Mouse (Mus musculus): Measurements from ENCODE around the gene Tuba1c. TPM values are rescaled to one million over a fixed set of nuclear protein-coding genes. Genes with fewer than 3 reads are reported as not detected.

The Tuba1c gene
- polyA plus RNA-seq, 1 experiment from 2014 or later, result 130 TPM

DNA sequence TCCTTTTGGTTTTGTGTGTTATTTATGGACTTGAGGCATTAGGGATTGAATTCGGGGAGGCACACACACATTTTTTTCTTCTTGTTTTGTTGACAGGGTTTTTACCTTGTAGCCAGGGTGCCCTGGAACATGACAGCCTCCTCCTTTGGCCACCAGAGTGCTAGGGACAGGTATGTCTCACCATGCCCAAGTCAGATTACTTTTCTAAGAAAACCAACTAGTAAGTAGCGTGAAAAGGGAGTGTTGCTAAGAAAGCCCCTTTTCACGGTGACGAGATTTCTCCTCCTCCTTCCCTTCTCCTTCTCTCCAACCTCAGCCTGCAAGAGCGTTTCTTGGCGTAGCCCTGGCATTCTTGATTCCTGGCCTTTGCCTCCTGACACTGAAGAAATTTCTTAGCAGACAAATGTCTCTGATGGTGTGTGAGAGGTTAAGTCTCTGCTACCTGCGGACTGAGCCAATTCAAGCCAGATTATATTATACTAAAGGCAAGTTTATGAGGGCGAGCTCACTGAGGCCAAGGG is 42.0 kb upstream of the Tuba1c start:
- Histone ChIP-seq H3K9ac (ENCODE audit: low read length) (peak overlapping the region; percentile 57), H3K27me3 (ENCODE audit: control insufficient read depth, insufficient read depth, low read length) (no peaks in the 10 kb centered on the region), H3K36me3 (ENCODE audit: control insufficient read depth, insufficient read depth) (no peaks in the 10 kb centered on the region), H3K4me3 (ENCODE audit: low read length) (no peak overlapping the region), H3K4me2 (ENCODE audit: low read depth, low read length) (no peak overlapping the region), H3K27ac (ENCODE audit: low read length) (peak overlapping the region; percentile 96), H3K9me3 (replicated peaks; ENCODE audit: control insufficient read depth, low read length) (no peaks in the 10 kb centered on the region), H3K4me1 (ENCODE audit: control insufficient read depth, insufficient read depth, low read length) (peaks cover 49% of the 10 kb centered on the region)
- no peak for ATAC-seq (replicated peaks; ENCODE audit: extremely low read depth, insufficient read depth, low FRiP score)
- WGBS, result 57% methylated on average over 8 of the region's 8 CpGs

DNA sequence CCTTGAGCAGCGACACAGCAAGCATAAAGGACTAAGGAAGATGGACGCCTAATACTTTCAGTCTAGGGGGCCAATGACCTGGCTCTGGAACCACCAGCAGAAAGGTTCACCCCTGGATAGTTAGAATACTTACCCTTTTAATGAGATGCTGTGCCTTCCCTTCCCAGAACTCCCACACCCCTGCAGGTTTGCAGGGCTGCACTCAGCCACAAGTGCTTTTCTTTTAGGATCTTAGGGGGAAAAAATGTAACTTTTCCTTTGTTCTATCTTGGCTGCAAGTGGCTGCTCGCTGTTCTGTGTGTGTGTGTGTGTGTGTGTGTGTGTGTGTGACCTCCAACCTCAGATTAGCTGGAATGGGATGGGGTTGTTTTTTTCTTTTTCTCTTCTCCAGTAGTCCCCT is 40.9 kb upstream of the Tuba1c start:
- Histone ChIP-seq H3K36me3 (ENCODE audit: control insufficient read depth, insufficient read depth) (no peaks in the 10 kb centered on the region), H3K4me1 (ENCODE audit: control insufficient read depth, insufficient read depth, low read length) (peaks cover 44% of the 10 kb centered on the region), H3K27ac (ENCODE audit: low read length) (no peak overlapping the region), H3K4me3 (ENCODE audit: low read length) (no peak overlapping the region), H3K27me3 (ENCODE audit: control insufficient read depth, insufficient read depth, low read length) (no peaks in the 10 kb centered on the region), H3K9ac (ENCODE audit: low read length) (no peak overlapping the region), H3K9me3 (replicated peaks; ENCODE audit: control insufficient read depth, low read length) (no peaks in the 10 kb centered on the region), H3K4me2 (ENCODE audit: low read depth, low read length) (no peak overlapping the region)
- 73% methylated on average over 3 of the region's 3 CpGs for WGBS
- no peak for ATAC-seq (replicated peaks; ENCODE audit: extremely low read depth, insufficient read depth, low FRiP score)

DNA sequence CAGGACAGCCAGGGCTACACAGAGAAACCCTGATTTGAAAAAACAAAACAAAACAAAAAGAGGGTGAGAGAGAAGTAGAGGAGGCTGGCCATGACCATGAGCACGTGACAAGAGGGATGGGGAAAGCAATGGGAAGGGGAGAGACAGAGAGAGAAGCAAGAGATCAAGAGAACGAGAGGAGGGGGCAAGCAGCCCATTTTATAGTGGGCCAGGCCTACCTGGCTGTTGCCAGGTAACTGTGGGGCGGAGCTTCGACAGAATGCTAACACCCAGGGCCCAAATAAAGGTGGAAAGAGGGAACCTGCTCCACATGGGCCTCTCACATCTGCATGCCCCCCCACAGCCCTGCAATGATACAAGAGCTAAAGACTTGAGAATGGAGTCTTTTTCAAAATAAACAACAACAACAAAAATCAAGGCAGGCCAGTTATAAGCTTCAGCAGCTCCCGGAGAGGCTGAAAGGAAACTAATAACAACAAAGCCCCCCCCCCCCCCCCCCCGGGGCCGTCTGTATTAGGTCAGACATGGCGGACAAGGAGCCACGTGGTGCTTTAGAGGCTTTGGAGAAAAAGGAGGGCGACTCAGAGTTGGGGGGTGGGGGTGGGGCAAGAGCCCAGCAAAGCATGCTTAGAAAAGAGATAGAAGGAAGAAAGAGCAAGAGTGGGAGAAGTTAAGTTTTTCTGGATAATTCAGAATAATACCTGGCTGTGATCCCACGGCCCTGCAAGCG is 39.8 kb upstream of the Tuba1c start:
- Histone ChIP-seq H3K27ac (ENCODE audit: low read length) (no peak overlapping the region), H3K9ac (ENCODE audit: low read length) (no peak overlapping the region)

GRCm38 (mm10) chr15:98990669-98991539 is 38.8 kb upstream of the Tuba1c start:
- H3K36me3 ChIP-seq (ENCODE audit: control insufficient read depth, insufficient read depth), result no peaks in the 10 kb centered on the region
- H3K4me3 ChIP-seq (ENCODE audit: low read length), result no peak overlapping the region
- H3K4me2 ChIP-seq (ENCODE audit: low read depth, low read length), result no peak overlapping the region; the same call in 1 of the 2 replicates
- peak overlapping the region; percentile 39 for H3K9ac ChIP-seq (ENCODE audit: low read length)
- H3K27ac ChIP-seq (ENCODE audit: low read length), result peak overlapping the region; percentile 37; the same call in 1 of the 2 replicates
- peaks cover 39% of the 10 kb centered on the region for H3K4me1 ChIP-seq (ENCODE audit: control insufficient read depth, insufficient read depth, low read length)
- H3K9me3 ChIP-seq (replicated peaks; ENCODE audit: control insufficient read depth, low read length), result no peaks in the 10 kb centered on the region
- 35% methylated on average over 15 of the region's 15 CpGs for WGBS
- no peaks in the 10 kb centered on the region for H3K27me3 ChIP-seq (ENCODE audit: control insufficient read depth, insufficient read depth, low read length)
- ATAC-seq (replicated peaks; ENCODE audit: extremely low read depth, insufficient read depth, low FRiP score), result no peak

More for the DNA sequence above, 39.8 kb upstream of the Tuba1c start:
- H3K4me3 ChIP-seq (ENCODE audit: low read length), result no peak overlapping the region
- WGBS, result 52% methylated on average over 10 of the region's 12 CpGs
- H3K4me2 ChIP-seq (ENCODE audit: low read depth, low read length), result no peak overlapping the region
- peaks cover 39% of the 10 kb centered on the region for H3K4me1 ChIP-seq (ENCODE audit: control insufficient read depth, insufficient read depth, low read length)
- H3K9me3 ChIP-seq (replicated peaks; ENCODE audit: control insufficient read depth, low read length), result no peaks in the 10 kb centered on the region
- no peaks in the 10 kb centered on the region for H3K36me3 ChIP-seq (ENCODE audit: control insufficient read depth, insufficient read depth)
- no peak for ATAC-seq (replicated peaks; ENCODE audit: extremely low read depth, insufficient read depth, low FRiP score)
- H3K27me3 ChIP-seq (ENCODE audit: control insufficient read depth, insufficient read depth, low read length), result no peaks in the 10 kb centered on the region

DNA sequence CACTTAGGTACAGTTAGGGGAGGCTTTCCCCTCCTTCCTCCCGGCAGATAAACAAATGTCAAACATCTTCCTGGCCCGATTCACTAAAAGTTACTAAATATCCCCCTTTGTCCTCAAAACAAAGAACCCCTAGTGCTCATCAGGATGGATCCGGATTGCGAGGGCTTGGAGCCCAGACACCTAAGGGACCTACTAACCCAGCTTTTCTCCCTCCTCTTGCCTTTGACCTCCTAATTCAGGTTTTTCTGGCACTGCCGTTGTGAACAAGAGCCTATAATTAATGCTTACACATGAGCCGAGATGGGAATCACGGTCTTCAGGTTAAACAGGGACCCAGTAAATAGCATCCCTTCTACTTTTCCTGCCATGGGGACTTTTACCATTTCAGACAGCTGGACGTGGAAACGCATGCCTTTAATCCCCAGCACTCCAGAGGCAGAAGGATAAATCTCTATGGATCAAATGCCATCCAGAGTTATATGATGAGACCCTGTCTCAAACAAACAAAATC is 38.1 kb upstream of the Tuba1c start:
- Histone ChIP-seq H3K4me3 (ENCODE audit: low read length) (no peak overlapping the region), H3K27ac (ENCODE audit: low read length) (0 out of 2 replicates have a peak overlapping the region, but pooled peaks have one; percentile 3), H3K9ac (ENCODE audit: low read length) (peak overlapping the region; percentile 39), H3K36me3 (ENCODE audit: control insufficient read depth, insufficient read depth) (no peaks in the 10 kb centered on the region), H3K4me1 (ENCODE audit: control insufficient read depth, insufficient read depth, low read length) (peaks cover 36% of the 10 kb centered on the region), H3K9me3 (replicated peaks; ENCODE audit: control insufficient read depth, low read length) (no peaks in the 10 kb centered on the region), H3K27me3 (ENCODE audit: control insufficient read depth, insufficient read depth, low read length) (no peaks in the 10 kb centered on the region), H3K4me2 (ENCODE audit: low read depth, low read length) (no peak overlapping the region; the same call in 1 of the 2 replicates)
- 45% methylated on average over 9 of the region's 9 CpGs for whole genome bisulfite sequencing
- no peak for ATAC-seq (replicated peaks; ENCODE audit: extremely low read depth, insufficient read depth, low FRiP score)

DNA sequence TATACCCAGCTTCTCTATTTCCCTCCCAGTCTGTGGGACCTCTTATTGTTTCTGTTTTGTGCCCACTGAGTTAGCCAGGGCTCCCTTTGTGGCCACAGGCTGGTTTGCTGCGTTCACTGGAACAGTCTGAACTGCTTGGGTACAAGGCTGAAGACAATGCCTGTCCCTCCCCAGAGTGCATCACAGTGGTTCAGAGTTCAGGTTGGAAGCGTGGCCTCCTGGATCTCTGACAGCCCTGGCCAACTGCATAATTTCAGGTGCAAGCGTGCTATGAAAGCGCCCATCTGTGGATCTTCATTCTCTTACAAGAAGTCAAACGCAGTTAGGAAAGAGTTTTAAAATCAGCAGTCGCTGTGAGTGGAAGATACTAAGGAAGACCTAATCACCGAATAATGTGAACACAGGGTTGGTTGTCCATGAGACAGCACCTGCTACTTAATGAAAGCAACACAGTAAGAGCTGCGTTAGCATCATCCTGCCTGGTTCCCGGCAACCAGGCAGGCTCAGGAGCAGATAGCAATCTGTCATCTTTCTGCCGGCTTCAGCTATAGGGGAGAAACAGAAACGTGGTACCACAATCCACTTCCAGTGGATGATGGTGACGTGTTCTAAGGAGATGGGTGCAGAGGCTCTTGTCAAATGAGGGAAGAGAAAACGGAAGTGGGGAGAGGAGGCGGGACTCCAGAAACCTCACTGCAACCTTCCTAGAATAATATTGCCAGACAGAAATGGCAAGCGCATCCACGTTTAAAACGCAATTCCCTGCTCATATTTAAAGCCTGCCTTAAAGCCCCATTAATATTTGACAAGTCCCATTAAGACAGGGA is 37.4 kb upstream of the Tuba1c start:
- 30% methylated on average over 17 of the region's 17 CpGs for WGBS

DNA sequence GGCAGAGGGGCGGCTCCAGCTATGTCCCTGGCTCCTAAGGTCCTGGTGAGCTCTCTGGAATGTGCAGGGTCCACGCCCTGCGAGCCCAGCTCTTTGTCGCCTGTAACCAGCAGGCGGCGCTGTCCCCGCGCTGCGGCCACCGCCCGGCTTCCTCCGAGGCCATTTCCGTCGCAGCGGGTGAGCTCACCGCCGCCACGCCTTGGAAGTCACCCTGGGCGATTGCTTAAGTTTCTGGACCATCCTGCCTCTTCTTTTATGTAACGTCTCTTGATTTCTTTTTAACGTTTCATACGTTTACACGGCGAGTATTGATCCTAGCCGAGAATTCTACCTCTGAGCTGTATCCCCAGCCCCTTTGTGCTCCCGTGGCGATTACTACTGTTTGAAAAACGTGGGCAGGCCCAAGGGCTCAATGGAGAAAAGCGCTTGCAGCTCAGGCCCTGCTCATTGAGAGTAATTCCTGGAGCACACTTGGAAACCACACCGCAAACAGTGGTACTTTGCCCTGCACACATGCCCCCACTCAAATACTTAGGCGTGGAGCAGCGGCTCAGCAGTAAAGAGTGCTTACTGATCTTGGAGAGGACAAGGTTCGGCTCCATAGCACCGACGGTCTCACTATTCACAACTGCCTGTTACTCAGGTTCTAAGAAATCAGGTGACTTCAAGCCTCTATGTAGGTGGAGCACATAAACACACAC is 36.4 kb upstream of the Tuba1c start:
- peak overlapping the region; percentile 85 for H3K4me2 ChIP-seq (ENCODE audit: low read depth, low read length)
- peak; percentile 90 for ATAC-seq (replicated peaks; ENCODE audit: extremely low read depth, insufficient read depth, low FRiP score)
- H3K4me3 ChIP-seq (ENCODE audit: low read length), result peak overlapping the region; percentile 54
- no peaks in the 10 kb centered on the region for H3K9me3 ChIP-seq (replicated peaks; ENCODE audit: control insufficient read depth, low read length)
- H3K27me3 ChIP-seq (ENCODE audit: control insufficient read depth, insufficient read depth, low read length), result no peaks in the 10 kb centered on the region
- peak overlapping the region; percentile 63 for H3K9ac ChIP-seq (ENCODE audit: low read length)
- H3K36me3 ChIP-seq (ENCODE audit: control insufficient read depth, insufficient read depth), result no peaks in the 10 kb centered on the region
- peak overlapping the region; percentile 97 for H3K27ac ChIP-seq (ENCODE audit: low read length)
- WGBS, result 6% methylated on average over 35 of the region's 35 CpGs
- H3K4me1 ChIP-seq (ENCODE audit: control insufficient read depth, insufficient read depth, low read length), result peaks cover 26% of the 10 kb centered on the region

More for the DNA sequence above, 37.4 kb upstream of the Tuba1c start:
- Histone ChIP-seq H3K4me1 (ENCODE audit: control insufficient read depth, insufficient read depth, low read length) (peaks cover 29% of the 10 kb centered on the region), H3K27ac (ENCODE audit: low read length) (peak overlapping the region; percentile 97), H3K36me3 (ENCODE audit: control insufficient read depth, insufficient read depth) (no peaks in the 10 kb centered on the region), H3K9me3 (replicated peaks; ENCODE audit: control insufficient read depth, low read length) (no peaks in the 10 kb centered on the region), H3K4me3 (ENCODE audit: low read length) (peak overlapping the region; percentile 54), H3K27me3 (ENCODE audit: control insufficient read depth, insufficient read depth, low read length) (no peaks in the 10 kb centered on the region), H3K4me2 (ENCODE audit: low read depth, low read length) (peak overlapping the region; percentile 85), H3K9ac (ENCODE audit: low read length) (peak overlapping the region; percentile 63)
- ATAC-seq (replicated peaks; ENCODE audit: extremely low read depth, insufficient read depth, low FRiP score), result no peak; the same call in 1 of the 2 replicates

DNA sequence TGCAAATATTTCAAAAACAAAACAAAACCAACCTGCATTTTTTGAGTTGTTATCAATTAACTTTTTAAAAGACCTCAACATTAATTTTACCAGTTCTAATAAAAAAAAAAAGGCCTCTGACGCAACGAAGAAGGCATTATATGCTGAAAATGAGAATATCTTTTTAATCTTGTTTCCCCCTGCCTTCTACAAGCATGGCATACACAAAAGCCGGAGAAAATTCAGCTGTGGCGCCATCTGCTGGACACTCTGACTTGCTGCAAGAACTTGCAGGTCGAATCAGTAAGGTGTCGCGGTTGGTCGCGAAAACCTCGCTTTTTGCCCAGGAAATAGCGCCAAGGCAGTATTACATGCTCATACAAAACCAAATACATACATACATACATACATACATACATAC is 35.8 kb upstream of the Tuba1c start:
- Histone ChIP-seq H3K4me2 (ENCODE audit: low read depth, low read length) (peak overlapping the region; percentile 85), H3K36me3 (ENCODE audit: control insufficient read depth, insufficient read depth) (no peaks in the 10 kb centered on the region), H3K27me3 (ENCODE audit: control insufficient read depth, insufficient read depth, low read length) (no peaks in the 10 kb centered on the region), H3K4me3 (ENCODE audit: low read length) (no peak overlapping the region), H3K9me3 (replicated peaks; ENCODE audit: control insufficient read depth, low read length) (no peaks in the 10 kb centered on the region), H3K9ac (ENCODE audit: low read length) (peak overlapping the region; percentile 63; the same call in 1 of the 2 replicates), H3K4me1 (ENCODE audit: control insufficient read depth, insufficient read depth, low read length) (peaks cover 30% of the 10 kb centered on the region), H3K27ac (ENCODE audit: low read length) (no peak overlapping the region; the same call in 1 of the 2 replicates)
- WGBS, result under 1% methylated on average over 11 of the region's 11 CpGs
- ATAC-seq (replicated peaks; ENCODE audit: extremely low read depth, insufficient read depth, low FRiP score), result no peak
